Mouse (Mus musculus) stomach, postnatal 0 days (tissue): ENCODE measurements around the gene Rnf182. TPM values are rescaled to one million over a fixed set of nuclear protein-coding genes. Genes with fewer than 3 reads are reported as not detected.

ENCODE experiments used
- ATAC-seq: fragments of 200-750 bp; cut with Nextera tagmentation; 2 replicates; pipeline ENCODE4 v1.8.0; 2017; ENCODE audit not compliant: low FRiP score, low TSS enrichment
- DNase-seq: peaks from one replicate; pipeline ENCODE4 v3.0.0-alpha.2; 2016; ENCODE audit warnings: low spot score
- H3K27ac ChIP-seq: fragments of 300-500 bp; sonication (generic); replicated peaks from 2 replicates; pipeline ENCODE4 v1.5.1; 2014; ENCODE audit warnings: mild to moderate bottlenecking, control low read depth
- H3K27me3 ChIP-seq: fragments of 300-500 bp; sonication (generic); 2 replicates; pipeline ENCODE4 v1.6.1; 2014; ENCODE audit warnings: low read length; ENCODE audit not compliant: control insufficient read depth, insufficient read depth
- H3K36me3 ChIP-seq: fragments of 300-500 bp; sonication (generic); 2 replicates; pipeline ENCODE4 v1.6.1; 2014; ENCODE audit warnings: low read length, mixed read lengths; ENCODE audit not compliant: control insufficient read depth, insufficient read depth
- H3K4me1 ChIP-seq: fragments of 300-500 bp; sonication (generic); replicated peaks from 2 replicates; pipeline ENCODE4 v1.6.1; 2014; ENCODE audit warnings: antibody characterized with exemption; ENCODE audit not compliant: control insufficient read depth, insufficient read depth
- H3K4me2 ChIP-seq: fragments of 300-500 bp; sonication (generic); replicated peaks from 2 replicates; pipeline ENCODE4 v1.6.1; 2014; ENCODE audit warnings: low read depth, mild to moderate bottlenecking, control low read depth, moderate library complexity
- H3K4me3 ChIP-seq: fragments of 300-500 bp; sonication (generic); 2 replicates; pipeline ENCODE4 v1.5.1; 2014; ENCODE audit warnings: low read depth, low read length, control low read depth
- H3K9ac ChIP-seq: fragments of 300-500 bp; sonication (generic); 2 replicates; pipeline ENCODE4 v1.6.1; 2014; ENCODE audit warnings: mild to moderate bottlenecking, low read length, control low read depth, mixed read lengths
- H3K9me3 ChIP-seq: fragments of 300-500 bp; sonication (generic); 2 replicates; pipeline ENCODE4 v1.6.1; 2016; ENCODE audit warnings: low read length; ENCODE audit not compliant: control insufficient read depth
- CTCF ChIP-seq: IDR thresholded peaks from 2 replicates; pipeline ENCODE4 v1.5.1; 2016; ENCODE audit warnings: antibody characterized with exemption, low read depth, mild to moderate bottlenecking, moderate library complexity
- EP300 ChIP-seq: optimal IDR thresholded peaks from 2 replicates; pipeline ENCODE3; 2016; ENCODE audit warnings: antibody characterized with exemption
- WGBS: fragments of 180-500 bp; shearing (Covaris S2); extraction: QIAGEN DNeasy Blood & Tissue Kit; methylation state at CpG from one replicate; pipeline ENCODE4 v1.1.7; 2014; 5-methylcytosine and 5-hydroxymethylcytosine counted together
- polyA plus RNA-seq: library from polyadenylated mRNA; unstranded; fragments of >200 nt; fragmentation: Nextera tagmentation; extraction: Ambion mirVana; gene quantifications from 2 replicates; pipeline ENCODE4 v1.2.1, GENCODE M21; 2015

Rnf182 gene
- polyA plus RNA-seq, 1 experiment from 2014 or later: 0.38 TPM

- Histone ChIP-seq H3K4me3 (no peak overlapping the region), H3K4me1 (no peaks in the 10 kb centered on the region), H3K4me2 (no peak overlapping the region), H3K36me3 (no peaks in the 10 kb centered on the region), H3K9ac (no peak overlapping the region), H3K9me3 (no peaks in the 10 kb centered on the region), H3K27me3 (no peaks in the 10 kb centered on the region), H3K27ac (no peak overlapping the region)
- 85% methylated on average over 3 of the region's 3 CpGs for WGBS
- DNase-seq (no peak), ATAC-seq (no peak)
- TF ChIP-seq EP300 (no peak), CTCF (no peak)
Measured at GRCm38 (mm10) chr13:43586966-43587365, 28.5 kb upstream of the Rnf182 start.

GRCm38 (mm10) chr13:43587844-43588840, 27.4 kb upstream of the Rnf182 start:
- Histone ChIP-seq H3K27me3 (no peaks in the 10 kb centered on the region), H3K36me3 (no peaks in the 10 kb centered on the region), H3K4me1 (no peaks in the 10 kb centered on the region), H3K9ac (no peak overlapping the region), H3K4me3 (no peak overlapping the region), H3K9me3 (no peaks in the 10 kb centered on the region), H3K27ac (no peak overlapping the region), H3K4me2 (no peak overlapping the region)
- WGBS: 64% methylated on average over 14 of the region's 14 CpGs
- no peak for TF ChIP-seq CTCF
- no peak for TF ChIP-seq EP300
- DNase-seq (no peak), ATAC-seq (no peak)

GRCm38 (mm10) chr13:43591828-43592680, 23.5 kb upstream of the Rnf182 start:
- no peaks in the 10 kb centered on the region for H3K9me3 ChIP-seq
- H3K4me1 ChIP-seq: no peaks in the 10 kb centered on the region
- no peak overlapping the region for H3K27ac ChIP-seq
- 67% methylated on average over 28 of the region's 28 CpGs for WGBS
- no peaks in the 10 kb centered on the region for H3K27me3 ChIP-seq
- no peak overlapping the region for H3K9ac ChIP-seq
- TF ChIP-seq EP300: no peak
- no peak overlapping the region for H3K4me3 ChIP-seq
- no peaks in the 10 kb centered on the region for H3K36me3 ChIP-seq
- H3K4me2 ChIP-seq: no peak overlapping the region
- DNase-seq (no peak), ATAC-seq (no peak)

- Histone ChIP-seq H3K9ac (no peak overlapping the region), H3K4me2 (no peak overlapping the region), H3K27me3 (no peaks in the 10 kb centered on the region), H3K4me3 (no peak overlapping the region), H3K9me3 (no peaks in the 10 kb centered on the region), H3K27ac (no peak overlapping the region), H3K36me3 (no peaks in the 10 kb centered on the region), H3K4me1 (no peaks in the 10 kb centered on the region)
- TF ChIP-seq EP300: no peak
- TF ChIP-seq CTCF: no peak
- WGBS: 51% methylated on average over 8 of the region's 8 CpGs
- ATAC-seq (no peak), DNase-seq (no peak)
Measured at GRCm38 (mm10) chr13:43592681-43593068, 22.8 kb upstream of the Rnf182 start.

GRCm38 (mm10) chr13:43595896-43596295, 19.6 kb upstream of the Rnf182 start:
- ATAC-seq: 0 out of 2 replicates have a peak, but pooled peaks have one; percentile 47
- no peak overlapping the region for H3K4me2 ChIP-seq
- H3K27me3 ChIP-seq: no peaks in the 10 kb centered on the region
- no peaks in the 10 kb centered on the region for H3K9me3 ChIP-seq
- DNase-seq: peak; percentile 49
- H3K4me1 ChIP-seq: no peaks in the 10 kb centered on the region
- H3K27ac ChIP-seq: no peak overlapping the region
- H3K4me3 ChIP-seq: no peak overlapping the region
- TF ChIP-seq CTCF (peak; percentile 96), EP300 (no peak)
- 60% methylated on average over 4 of the region's 4 CpGs for WGBS
- no peak overlapping the region for H3K9ac ChIP-seq
- no peaks in the 10 kb centered on the region for H3K36me3 ChIP-seq
